Mouse (Mus musculus): ENCODE measurements around the gene Setd6. TPM values are rescaled to one million over a fixed set of nuclear protein-coding genes. Genes with fewer than 3 reads are reported as not detected.

Gene Setd6
- polyA plus RNA-seq, 1 experiment from 2014 or later, result 13.6 TPM

GRCm38 (mm10) chr8:95702480-95703446, 12.9 kb upstream of the Setd6 start:
- Histone ChIP-seq H3K4me3 (ENCODE audit: low read depth, low read length) (peak overlapping the region; percentile 50), H3K27me3 (ENCODE audit: control insufficient read depth, insufficient read depth, low read depth, low read length) (peaks cover 21% of the 10 kb centered on the region), H3K27ac (ENCODE audit: low read length) (no peak overlapping the region), H3K4me1 (ENCODE audit: control insufficient read depth, low read depth, low read length) (peaks cover 13% of the 10 kb centered on the region), H3K9me3 (replicated peaks; ENCODE audit: control insufficient read depth, low read length) (no peaks in the 10 kb centered on the region), H3K4me2 (ENCODE audit: low read depth, low read length) (peak overlapping the region; percentile 70), H3K36me3 (ENCODE audit: control insufficient read depth, insufficient read depth) (no peaks in the 10 kb centered on the region), H3K9ac (ENCODE audit: low read depth, low read length) (peak overlapping the region; percentile 34; the same call in 1 of the 2 replicates)
- ATAC-seq (ENCODE audit: low read depth), result peak; percentile 80
- 3% methylated on average over 34 of the region's 34 CpGs for WGBS (ENCODE audit: insufficient replicate concordance)

DNA sequence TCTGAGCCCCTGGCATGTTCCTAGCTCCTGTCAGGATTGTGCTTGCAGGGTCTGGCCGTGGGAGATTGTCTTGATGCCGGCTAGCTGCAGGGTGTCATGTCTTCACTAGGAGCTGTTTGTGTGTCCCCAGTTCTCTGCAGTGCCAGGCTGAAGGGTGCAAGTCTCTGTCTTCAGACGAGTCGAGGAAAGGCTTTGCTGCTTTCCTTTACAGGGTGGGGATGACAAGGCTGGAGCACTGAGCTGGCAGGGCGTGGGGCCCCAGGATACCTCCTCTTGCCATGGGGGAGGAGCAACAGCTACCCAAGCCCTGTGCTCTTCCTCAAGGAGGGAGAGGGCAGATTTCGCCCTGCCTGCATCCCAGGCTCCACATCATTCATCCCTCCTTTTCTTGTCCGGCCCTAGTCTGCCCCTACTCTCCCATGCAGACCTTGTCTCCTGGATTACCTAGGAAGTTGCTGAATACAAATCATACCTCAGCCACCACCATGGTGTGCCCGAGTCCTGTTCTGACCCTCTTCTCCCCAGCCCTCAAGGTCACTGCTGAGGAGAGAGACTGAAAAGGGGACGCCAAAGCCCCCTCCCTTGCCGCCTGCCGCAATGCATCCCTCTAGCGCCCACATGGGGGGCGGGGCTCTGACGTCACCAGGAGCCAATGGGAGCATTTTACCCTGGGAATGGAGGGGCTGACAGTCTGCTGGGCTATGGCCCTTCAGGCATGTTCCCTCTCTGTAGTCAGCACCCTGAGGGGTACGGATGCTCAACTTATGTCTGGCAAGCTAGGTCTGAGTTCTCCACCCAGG, 12.0 kb upstream of the Setd6 start:
- H3K27ac ChIP-seq (ENCODE audit: low read length), result no peak overlapping the region
- H3K9me3 ChIP-seq (replicated peaks; ENCODE audit: control insufficient read depth, low read length), result no peaks in the 10 kb centered on the region
- H3K4me3 ChIP-seq (ENCODE audit: low read depth, low read length), result peak overlapping the region; percentile 50
- peak overlapping the region; percentile 70 for H3K4me2 ChIP-seq (ENCODE audit: low read depth, low read length)
- H3K36me3 ChIP-seq (ENCODE audit: control insufficient read depth, insufficient read depth), result no peaks in the 10 kb centered on the region
- no peak overlapping the region for H3K9ac ChIP-seq (ENCODE audit: low read depth, low read length)
- 8% methylated on average over 15 of the region's 15 CpGs for WGBS (ENCODE audit: insufficient replicate concordance)
- ATAC-seq (ENCODE audit: low read depth), result 0 out of 2 replicates have a peak, but pooled peaks have one; percentile 28
- peaks cover 13% of the 10 kb centered on the region for H3K4me1 ChIP-seq (ENCODE audit: control insufficient read depth, low read depth, low read length)
- H3K27me3 ChIP-seq (ENCODE audit: control insufficient read depth, insufficient read depth, low read depth, low read length), result peaks cover 15% of the 10 kb centered on the region; the same call in 1 of the 2 replicates

DNA sequence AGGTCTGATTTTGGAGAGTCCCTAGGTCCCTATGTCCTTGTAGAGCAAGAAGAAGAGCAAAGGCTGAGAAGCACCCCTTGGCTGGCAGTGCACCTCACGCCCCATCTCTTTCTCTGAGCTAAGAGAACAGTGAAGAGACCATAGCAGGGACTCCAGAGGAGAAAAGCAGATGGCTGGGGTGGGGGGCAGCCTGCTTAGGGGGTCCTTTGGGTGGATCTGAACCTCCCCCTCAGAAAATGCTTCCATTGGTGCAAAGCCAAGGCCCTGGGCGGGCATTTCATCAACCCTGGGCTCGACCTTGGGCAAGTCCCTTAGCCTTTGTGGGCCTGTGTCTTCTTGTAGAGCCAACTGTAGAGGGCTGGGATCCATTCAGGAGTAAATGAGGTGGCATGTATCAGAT, 11.1 kb upstream of the Setd6 start:
- Histone ChIP-seq H3K9ac (ENCODE audit: low read depth, low read length) (no peak overlapping the region), H3K27me3 (ENCODE audit: control insufficient read depth, insufficient read depth, low read depth, low read length) (peaks cover 12% of the 10 kb centered on the region; the same call in 1 of the 2 replicates), H3K9me3 (replicated peaks; ENCODE audit: control insufficient read depth, low read length) (no peaks in the 10 kb centered on the region), H3K4me3 (ENCODE audit: low read depth, low read length) (no peak overlapping the region), H3K4me2 (ENCODE audit: low read depth, low read length) (no peak overlapping the region), H3K4me1 (ENCODE audit: control insufficient read depth, low read depth, low read length) (peaks cover 13% of the 10 kb centered on the region), H3K36me3 (ENCODE audit: control insufficient read depth, insufficient read depth) (no peaks in the 10 kb centered on the region), H3K27ac (ENCODE audit: low read length) (no peak overlapping the region)
- ATAC-seq (ENCODE audit: low read depth), result no peak
- 59% methylated on average over 3 of the region's 3 CpGs for WGBS (ENCODE audit: insufficient replicate concordance)

- 66% methylated on average over 7 of the region's 7 CpGs for WGBS (ENCODE audit: insufficient replicate concordance)
- no peaks in the 10 kb centered on the region for H3K27me3 ChIP-seq (ENCODE audit: control insufficient read depth, insufficient read depth, low read depth, low read length)
- no peaks in the 10 kb centered on the region for H3K9me3 ChIP-seq (replicated peaks; ENCODE audit: control insufficient read depth, low read length)
- no peaks in the 10 kb centered on the region for H3K36me3 ChIP-seq (ENCODE audit: control insufficient read depth, insufficient read depth)
- no peak overlapping the region for H3K4me3 ChIP-seq (ENCODE audit: low read depth, low read length)
- H3K9ac ChIP-seq (ENCODE audit: low read depth, low read length), result no peak overlapping the region
- ATAC-seq (ENCODE audit: low read depth), result no peak
- H3K27ac ChIP-seq (ENCODE audit: low read length), result no peak overlapping the region
- H3K4me1 ChIP-seq (ENCODE audit: control insufficient read depth, low read depth, low read length), result peaks cover 8% of the 10 kb centered on the region
- H3K4me2 ChIP-seq (ENCODE audit: low read depth, low read length), result no peak overlapping the region
Measured at GRCm38 (mm10) chr8:95709579-95709978, 6.1 kb upstream of the Setd6 start.

- Histone ChIP-seq H3K9me3 (replicated peaks; ENCODE audit: control insufficient read depth, low read length) (no peaks in the 10 kb centered on the region), H3K36me3 (ENCODE audit: control insufficient read depth, insufficient read depth) (no peaks in the 10 kb centered on the region), H3K4me3 (ENCODE audit: low read depth, low read length) (no peak overlapping the region), H3K4me1 (ENCODE audit: control insufficient read depth, low read depth, low read length) (peaks cover 17% of the 10 kb centered on the region), H3K27me3 (ENCODE audit: control insufficient read depth, insufficient read depth, low read depth, low read length) (no peaks in the 10 kb centered on the region), H3K9ac (ENCODE audit: low read depth, low read length) (no peak overlapping the region), H3K27ac (ENCODE audit: low read length) (no peak overlapping the region), H3K4me2 (ENCODE audit: low read depth, low read length) (no peak overlapping the region)
- ATAC-seq (ENCODE audit: low read depth), result no peak
- 51% methylated on average over 3 of the region's 3 CpGs for WGBS (ENCODE audit: insufficient replicate concordance)
Measured at GRCm38 (mm10) chr8:95711029-95711428, 4.7 kb upstream of the Setd6 start.

- Histone ChIP-seq H3K27ac (ENCODE audit: low read length) (no peak overlapping the region), H3K9ac (ENCODE audit: low read depth, low read length) (no peak overlapping the region), H3K4me3 (ENCODE audit: low read depth, low read length) (no peak overlapping the region), H3K36me3 (ENCODE audit: control insufficient read depth, insufficient read depth) (no peaks in the 10 kb centered on the region), H3K9me3 (replicated peaks; ENCODE audit: control insufficient read depth, low read length) (no peaks in the 10 kb centered on the region), H3K27me3 (ENCODE audit: control insufficient read depth, insufficient read depth, low read depth, low read length) (no peaks in the 10 kb centered on the region), H3K4me2 (ENCODE audit: low read depth, low read length) (no peak overlapping the region), H3K4me1 (ENCODE audit: control insufficient read depth, low read depth, low read length) (peaks cover 29% of the 10 kb centered on the region)
- ATAC-seq (ENCODE audit: low read depth), result no peak
- WGBS (ENCODE audit: insufficient replicate concordance), result 53% methylated on average over 9 of the region's 9 CpGs
Measured at GRCm38 (mm10) chr8:95712395-95712794, 3.3 kb upstream of the Setd6 start.

- peaks cover 29% of the 10 kb centered on the region for H3K4me1 ChIP-seq (ENCODE audit: control insufficient read depth, low read depth, low read length)
- WGBS (ENCODE audit: insufficient replicate concordance), result 71% methylated on average over 19 of the region's 19 CpGs
- H3K4me2 ChIP-seq (ENCODE audit: low read depth, low read length), result no peak overlapping the region
- H3K4me3 ChIP-seq (ENCODE audit: low read depth, low read length), result no peak overlapping the region
- no peaks in the 10 kb centered on the region for H3K9me3 ChIP-seq (replicated peaks; ENCODE audit: control insufficient read depth, low read length)
- H3K27ac ChIP-seq (ENCODE audit: low read length), result no peak overlapping the region
- H3K36me3 ChIP-seq (ENCODE audit: control insufficient read depth, insufficient read depth), result peaks cover 5% of the 10 kb centered on the region; the same call in 1 of the 2 replicates
- H3K27me3 ChIP-seq (ENCODE audit: control insufficient read depth, insufficient read depth, low read depth, low read length), result no peaks in the 10 kb centered on the region
- peak; percentile 4; the same call in 1 of the 2 replicates for ATAC-seq (ENCODE audit: low read depth)
- no peak overlapping the region for H3K9ac ChIP-seq (ENCODE audit: low read depth, low read length)
Measured at GRCm38 (mm10) chr8:95713100-95714010, 2.3 kb upstream of the Setd6 start.

DNA sequence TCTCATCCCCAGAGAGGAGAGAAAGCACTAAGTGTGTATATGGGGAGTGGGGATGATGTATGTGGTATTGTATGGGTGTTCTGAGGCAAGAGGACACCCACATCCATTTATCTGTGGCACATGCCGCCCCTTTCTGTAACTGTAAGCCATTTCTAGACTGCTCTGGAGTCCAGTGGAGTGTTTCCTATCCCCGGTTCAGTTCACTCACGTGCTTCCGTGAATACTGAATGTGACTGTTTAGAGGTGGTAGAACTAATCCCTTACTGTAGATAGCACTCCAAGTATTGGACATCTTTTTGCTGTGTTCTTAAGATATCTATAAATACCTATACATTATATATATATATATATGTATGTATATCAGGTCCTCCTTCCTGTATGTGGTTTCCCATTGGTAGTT, 1.3 kb upstream of the Setd6 start:
- H3K9ac ChIP-seq (ENCODE audit: low read depth, low read length), result no peak overlapping the region
- H3K4me3 ChIP-seq (ENCODE audit: low read depth, low read length), result no peak overlapping the region
- ATAC-seq (ENCODE audit: low read depth), result no peak
- peaks cover 10% of the 10 kb centered on the region for H3K36me3 ChIP-seq (ENCODE audit: control insufficient read depth, insufficient read depth)
- peaks cover 29% of the 10 kb centered on the region for H3K4me1 ChIP-seq (ENCODE audit: control insufficient read depth, low read depth, low read length)
- H3K9me3 ChIP-seq (replicated peaks; ENCODE audit: control insufficient read depth, low read length), result no peaks in the 10 kb centered on the region
- H3K4me2 ChIP-seq (ENCODE audit: low read depth, low read length), result no peak overlapping the region
- no peaks in the 10 kb centered on the region for H3K27me3 ChIP-seq (ENCODE audit: control insufficient read depth, insufficient read depth, low read depth, low read length)
- 70% methylated on average over 4 of the region's 4 CpGs for WGBS (ENCODE audit: insufficient replicate concordance)
- H3K27ac ChIP-seq (ENCODE audit: low read length), result no peak overlapping the region

Data from liver, embryonic 16.5 days (tissue).